Mouse (Mus musculus) neural tube, embryonic 11.5 days (tissue): ENCODE data around the gene Atg4d. TPM values are rescaled to one million over a fixed set of nuclear protein-coding genes. Genes with fewer than 3 reads are reported as not detected.

ENCODE experiments used
- ATAC-seq: fragments of 200-750 bp; cut with Nextera tagmentation; 2 replicates; pipeline ENCODE4 v1.8.0; 2017; ENCODE audit warnings: moderate number of reproducible peaks, mild to moderate bottlenecking, moderate TSS enrichment, moderate library complexity; ENCODE audit not compliant: insufficient read depth, low FRiP score, low TSS enrichment
- DNase-seq: peaks from one replicate; pipeline ENCODE4 v3.0.0-alpha.2; 2015; ENCODE audit warnings: low spot score
- H3K27ac ChIP-seq: fragments of 300-500 bp; sonication (generic); 2 replicates; pipeline ENCODE4 v1.5.1; 2014; ENCODE audit warnings: low read depth, mild to moderate bottlenecking, low read length
- H3K27me3 ChIP-seq: fragments of 300-500 bp; sonication (generic); 2 replicates; pipeline ENCODE4 v1.6.1; 2014; ENCODE audit warnings: mild to moderate bottlenecking, low read length, mixed read lengths; ENCODE audit not compliant: control insufficient read depth, insufficient read depth
- H3K36me3 ChIP-seq: fragments of 300-500 bp; sonication (generic); 2 replicates; pipeline ENCODE4 v1.6.1; 2014; ENCODE audit warnings: mild to moderate bottlenecking, low read length, moderate library complexity, mixed read lengths; ENCODE audit not compliant: control insufficient read depth, insufficient read depth
- H3K4me1 ChIP-seq: fragments of 300-500 bp; sonication (generic); 2 replicates; pipeline ENCODE4 v1.6.1; 2014; ENCODE audit warnings: low read length, mixed read lengths; ENCODE audit not compliant: control insufficient read depth, insufficient read depth
- H3K4me2 ChIP-seq: fragments of 300-500 bp; sonication (generic); 2 replicates; pipeline ENCODE4 v1.6.1; 2014; ENCODE audit warnings: low read depth, mild to moderate bottlenecking, moderate library complexity
- H3K4me3 ChIP-seq: fragments of 300-500 bp; sonication (generic); 2 replicates; pipeline ENCODE4 v1.5.1; 2014; ENCODE audit warnings: low read depth, low read length
- H3K9ac ChIP-seq: fragments of 300-500 bp; sonication (generic); 2 replicates; pipeline ENCODE4 v1.6.1; 2014; ENCODE audit warnings: mild to moderate bottlenecking, low read length
- H3K9me3 ChIP-seq: fragments of 300-500 bp; sonication (generic); 2 replicates; pipeline ENCODE4 v1.6.1; 2016; ENCODE audit warnings: low read length; ENCODE audit not compliant: control insufficient read depth
- WGBS: fragments of 180-500 bp; shearing (Covaris S2); extraction: QIAGEN DNeasy Blood & Tissue Kit; methylation state at CpG from one replicate; pipeline ENCODE4 v1.1.7; 2014; 5-methylcytosine and 5-hydroxymethylcytosine counted together
- polyA plus RNA-seq: library from polyadenylated mRNA; unstranded; fragments of >200 nt; fragmentation: Nextera tagmentation; extraction: Ambion mirVana; gene quantifications from 2 replicates; pipeline ENCODE4 v1.2.1, GENCODE M21; 2014

Atg4d gene
- polyA plus RNA-seq, 1 experiment from 2014 or later, result 55.1 TPM

GRCm38 (mm10) chr9:21237368-21238003, 27.6 kb upstream of the Atg4d start:
- ATAC-seq, result no peak
- Histone ChIP-seq H3K36me3 (peaks cover 11% of the 10 kb centered on the region), H3K9ac (peak overlapping the region; percentile 96), H3K27me3 (no peaks in the 10 kb centered on the region), H3K9me3 (no peaks in the 10 kb centered on the region), H3K4me3 (peak overlapping the region; percentile 90), H3K27ac (no peak overlapping the region; the same call in 1 of the 2 replicates), H3K4me1 (peaks cover 8% of the 10 kb centered on the region; the same call in 1 of the 2 replicates), H3K4me2 (peak overlapping the region; percentile 71)
- WGBS, result 20% methylated on average over 19 of the region's 19 CpGs
- DNase-seq, result peak; percentile 50

GRCm38 (mm10) chr9:21238004-21238732, 26.9 kb upstream of the Atg4d start:
- Histone ChIP-seq H3K4me2 (peak overlapping the region; percentile 71), H3K27ac (peak overlapping the region; percentile 76), H3K4me3 (peak overlapping the region; percentile 90), H3K9me3 (no peaks in the 10 kb centered on the region), H3K4me1 (peaks cover 8% of the 10 kb centered on the region; the same call in 1 of the 2 replicates), H3K27me3 (peaks cover 3% of the 10 kb centered on the region), H3K36me3 (peaks cover 10% of the 10 kb centered on the region), H3K9ac (peak overlapping the region; percentile 96)
- peak; percentile 56 for DNase-seq
- 2% methylated on average over 31 of the region's 31 CpGs for WGBS
- ATAC-seq, result no peak; the same call in 1 of the 2 replicates

GRCm38 (mm10) chr9:21238733-21239464, 26.2 kb upstream of the Atg4d start, which contains the start of gene Keap1:
Keap1 (minus strand) TSS chr9:21239361.
- peak; percentile 87 for DNase-seq
- peak within 1 kb of the TSS; percentile 96 for H3K9ac ChIP-seq
- under 1% methylated on average over 78 of the region's 90 CpGs for WGBS
- ATAC-seq, result peak; percentile 89
- H3K27ac ChIP-seq, result peak within 1 kb of the TSS; percentile 76
- H3K4me3 ChIP-seq, result peak within 1 kb of the TSS; percentile 90
- H3K27me3 ChIP-seq, result peaks cover 10% of the 10 kb centered on the region
- no peaks in the 10 kb centered on the region for H3K9me3 ChIP-seq
- H3K4me2 ChIP-seq, result peak within 1 kb of the TSS; percentile 71
- H3K36me3 ChIP-seq, result peaks cover 3% of the 10 kb centered on the region
- H3K4me1 ChIP-seq, result peaks cover 8% of the 10 kb centered on the region; the same call in 1 of the 2 replicates

- peak overlapping the region; percentile 90 for H3K4me3 ChIP-seq
- H3K4me1 ChIP-seq, result peaks cover 13% of the 10 kb centered on the region; the same call in 1 of the 2 replicates
- H3K27me3 ChIP-seq, result peaks cover 16% of the 10 kb centered on the region
- H3K27ac ChIP-seq, result no peak overlapping the region
- DNase-seq, result no peak
- peak overlapping the region; percentile 71 for H3K4me2 ChIP-seq
- H3K9me3 ChIP-seq, result no peaks in the 10 kb centered on the region
- peaks cover 3% of the 10 kb centered on the region for H3K36me3 ChIP-seq
- peak overlapping the region; percentile 96 for H3K9ac ChIP-seq
- no peak for ATAC-seq
- WGBS, result 48% methylated on average over 4 of the region's 4 CpGs
Measured at GRCm38 (mm10) chr9:21239465-21239848, 25.6 kb upstream of the Atg4d start.

GRCm38 (mm10) chr9:21241343-21241742, 23.8 kb upstream of the Atg4d start:
- Histone ChIP-seq H3K27ac (no peak overlapping the region), H3K36me3 (no peaks in the 10 kb centered on the region), H3K4me3 (no peak overlapping the region), H3K27me3 (peaks cover 34% of the 10 kb centered on the region), H3K9ac (no peak overlapping the region), H3K4me2 (no peak overlapping the region), H3K9me3 (no peaks in the 10 kb centered on the region), H3K4me1 (peaks cover 19% of the 10 kb centered on the region; the same call in 1 of the 2 replicates)
- DNase-seq (peak; percentile 90), ATAC-seq (no peak)
- 4% methylated on average over 11 of the region's 11 CpGs for WGBS

- 7% methylated on average over 42 of the region's 42 CpGs for WGBS
- Histone ChIP-seq H3K27me3 (peaks cover 56% of the 10 kb centered on the region), H3K4me1 (peaks cover 16% of the 10 kb centered on the region), H3K9ac (peak overlapping the region; percentile 47), H3K27ac (no peak overlapping the region), H3K36me3 (no peaks in the 10 kb centered on the region), H3K9me3 (no peaks in the 10 kb centered on the region), H3K4me3 (peak overlapping the region; percentile 39), H3K4me2 (peak overlapping the region; percentile 73)
- DNase-seq (no peak), ATAC-seq (no peak)
Measured at GRCm38 (mm10) chr9:21243826-21244427, 21.2 kb upstream of the Atg4d start.

DNA sequence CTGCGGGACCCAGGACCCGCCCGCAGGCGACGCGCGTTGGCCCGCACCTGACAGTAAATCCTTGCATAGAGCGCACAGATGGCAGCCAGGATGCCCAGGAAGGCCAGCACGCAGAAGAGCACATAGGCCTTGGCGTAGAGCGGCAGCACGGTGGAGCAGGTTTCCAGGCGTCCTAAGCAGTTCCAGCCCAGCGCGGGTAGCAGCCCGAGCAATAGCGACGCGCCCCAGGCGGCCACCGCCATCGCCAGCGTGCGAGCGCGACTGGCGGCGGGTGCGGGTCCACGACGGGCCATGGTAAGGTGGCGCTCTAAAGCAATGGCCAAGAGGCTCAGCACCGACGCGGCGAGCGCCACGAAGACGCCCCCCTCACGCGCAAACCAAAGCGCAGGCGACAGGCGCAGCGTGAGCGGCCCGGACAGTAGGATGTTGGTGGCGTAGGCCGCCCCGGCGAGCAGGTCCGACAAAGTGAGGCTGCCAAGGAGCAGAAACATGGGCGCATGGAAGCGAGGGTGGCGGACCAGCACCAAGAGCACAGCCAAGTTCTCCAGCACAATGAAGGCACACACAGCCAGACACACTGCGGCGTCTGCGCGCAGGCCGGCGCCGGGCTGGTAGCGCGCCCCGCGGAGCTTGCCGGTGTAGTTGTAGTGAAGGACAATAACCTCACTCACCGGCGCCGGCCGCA, 20.5 kb upstream of the Atg4d start:
- H3K27me3 ChIP-seq, result peaks cover 62% of the 10 kb centered on the region
- H3K27ac ChIP-seq, result 0 out of 2 replicates have a peak overlapping the region, but pooled peaks have one; percentile 8
- under 1% methylated on average over 72 of the region's 72 CpGs for WGBS
- DNase-seq (peak; percentile 59), ATAC-seq (no peak)
- peak overlapping the region; percentile 47 for H3K9ac ChIP-seq
- peaks cover 16% of the 10 kb centered on the region for H3K4me1 ChIP-seq
- no peaks in the 10 kb centered on the region for H3K9me3 ChIP-seq
- peak overlapping the region; percentile 39 for H3K4me3 ChIP-seq
- H3K4me2 ChIP-seq, result peak overlapping the region; percentile 73
- H3K36me3 ChIP-seq, result no peaks in the 10 kb centered on the region

DNA sequence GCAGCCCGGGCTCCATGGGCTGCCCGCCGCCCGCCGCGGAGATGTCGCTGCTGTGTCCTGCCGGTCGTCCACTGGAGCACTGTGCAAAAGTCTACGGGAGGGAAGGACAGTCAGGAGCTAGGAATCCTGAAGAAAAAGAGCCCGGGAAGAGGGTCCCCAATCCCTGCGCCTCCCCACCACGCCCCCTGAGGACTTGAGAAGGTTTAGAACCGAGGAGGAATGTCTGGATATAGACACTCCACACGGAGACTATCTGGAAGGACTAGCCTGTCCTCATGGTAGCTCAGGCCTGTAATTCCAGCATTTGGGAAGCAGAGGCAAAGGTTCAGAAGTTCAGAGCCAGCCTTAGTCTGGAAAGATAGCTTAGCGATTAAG, 20.0 kb upstream of the Atg4d start:
- ATAC-seq, result no peak

More for the DNA sequence above, 20.0 kb upstream of the Atg4d start:
- DNase-seq, result no peak
- H3K4me2 ChIP-seq, result peak overlapping the region; percentile 73
- 2% methylated on average over 16 of the region's 16 CpGs for WGBS
- peak overlapping the region; percentile 47 for H3K9ac ChIP-seq
- peak overlapping the region; percentile 39 for H3K4me3 ChIP-seq
- peaks cover 68% of the 10 kb centered on the region for H3K27me3 ChIP-seq
- H3K4me1 ChIP-seq, result peaks cover 16% of the 10 kb centered on the region
- no peaks in the 10 kb centered on the region for H3K9me3 ChIP-seq
- H3K27ac ChIP-seq, result no peak overlapping the region
- H3K36me3 ChIP-seq, result no peaks in the 10 kb centered on the region
